Mouse (Mus musculus): ENCODE data around the gene Arid5b.
"Not testable (repeated sequence)": the region's sequence is repeated elsewhere in the genome, so short reads cannot be mapped to it uniquely, and the experiment has no call there.

The Arid5b gene

GRCm38 (mm10) chr10:68110607-68111006, 167.9 kb downstream of the Arid5b start:
- DNase-seq (ENCODE audit: low spot score in 2 of 2): no peak

GRCm38 (mm10) chr10:68110182-68110581, 168.4 kb downstream of the Arid5b start:
- no peak for DNase-seq (ENCODE audit: low spot score in 2 of 2)

GRCm38 (mm10) chr10:68109651-68110050, 168.9 kb downstream of the Arid5b start:
- DNase-seq (ENCODE audit: low spot score in 2 of 2): no peak

GRCm38 (mm10) chr10:68107716-68108115, 170.8 kb downstream of the Arid5b start:
- no peak for DNase-seq (ENCODE audit: low spot score in 2 of 2)

GRCm38 (mm10) chr10:68106351-68106950, 172.1 kb downstream of the Arid5b start:
- no peak for DNase-seq (ENCODE audit: low spot score in 2 of 2)

- no peak for DNase-seq (ENCODE audit: low spot score in 2 of 2)
Measured at GRCm38 (mm10) chr10:68104881-68105781, 173.4 kb downstream of the Arid5b start.

GRCm38 (mm10) chr10:68104481-68104880, 174.1 kb downstream of the Arid5b start:
- DNase-seq (ENCODE audit: low spot score in 2 of 2): no peak

- no peak for DNase-seq (ENCODE audit: low spot score in 2 of 2)
Measured at GRCm38 (mm10) chr10:68103988-68104387, 174.6 kb downstream of the Arid5b start.

- DNase-seq (ENCODE audit: low spot score in 2 of 2): no peak
Measured at GRCm38 (mm10) chr10:68103078-68103855, 175.3 kb downstream of the Arid5b start.

- no peak for DNase-seq (ENCODE audit: low spot score in 2 of 2)
Measured at GRCm38 (mm10) chr10:68102566-68102965, 176.0 kb downstream of the Arid5b start.

GRCm38 (mm10) chr10:68101251-68101650, 177.3 kb downstream of the Arid5b start:
- no peak for DNase-seq (ENCODE audit: low spot score in 2 of 2)

- no peak for DNase-seq (ENCODE audit: low spot score in 2 of 2)
Measured at GRCm38 (mm10) chr10:68100506-68100905, 178.0 kb downstream of the Arid5b start.

GRCm38 (mm10) chr10:68099801-68100200, 178.7 kb downstream of the Arid5b start:
- not testable (repeated sequence) for DNase-seq (ENCODE audit: low spot score in 2 of 2)

- no peak for DNase-seq (ENCODE audit: low spot score in 2 of 2)
Measured at GRCm38 (mm10) chr10:68097821-68098675, 180.5 kb downstream of the Arid5b start.

GRCm38 (mm10) chr10:68096395-68096794, 182.1 kb downstream of the Arid5b start:
- DNase-seq (ENCODE audit: low spot score in 2 of 2): no peak

- no peak for DNase-seq (ENCODE audit: low spot score in 2 of 2)
Measured at GRCm38 (mm10) chr10:68095136-68095535, 183.4 kb downstream of the Arid5b start.

GRCm38 (mm10) chr10:68093496-68093895, 185.0 kb downstream of the Arid5b start:
- DNase-seq (ENCODE audit: low spot score in 2 of 2): no peak

GRCm38 (mm10) chr10:68091840-68092239, 186.7 kb downstream of the Arid5b start:
- no peak for DNase-seq (ENCODE audit: low spot score in 2 of 2)

- DNase-seq (ENCODE audit: low spot score in 2 of 2): no peak
Measured at GRCm38 (mm10) chr10:68091011-68091410, 187.5 kb downstream of the Arid5b start.

GRCm38 (mm10) chr10:68090544-68090943, 188.0 kb downstream of the Arid5b start:
- no peak for DNase-seq (ENCODE audit: low spot score in 2 of 2)

GRCm38 (mm10) chr10:68090197-68090535, 188.4 kb downstream of the Arid5b start:
- no peak for DNase-seq (ENCODE audit: low spot score in 2 of 2)

Data from frontal cortex, postnatal 25 days (tissue).